Mouse (Mus musculus) stomach, embryonic 14.5 days (tissue): ENCODE data around the gene Zdhhc18. TPM values are rescaled to one million over a fixed set of nuclear protein-coding genes. Genes with fewer than 3 reads are reported as not detected.

ENCODE experiments used
- ATAC-seq: fragments of 200-750 bp; cut with Nextera tagmentation; 2 replicates; pipeline ENCODE4 v1.8.0; 2017; ENCODE audit warnings: low read depth, moderate TSS enrichment; ENCODE audit not compliant: insufficient number of reproducible peaks, insufficient read depth, low FRiP score
- H3K27ac ChIP-seq: fragments of 300-500 bp; sonication (generic); 2 replicates; pipeline ENCODE4 v1.5.1; 2014; ENCODE audit warnings: mild to moderate bottlenecking, low read length, moderate library complexity, mixed read lengths
- H3K27me3 ChIP-seq: fragments of 300-500 bp; sonication (generic); 2 replicates; pipeline ENCODE4 v1.6.1; 2014; ENCODE audit warnings: low read length, control low read depth, mixed read lengths; ENCODE audit not compliant: control insufficient read depth, insufficient read depth
- H3K36me3 ChIP-seq: fragments of 300-500 bp; sonication (generic); 2 replicates; pipeline ENCODE4 v1.6.1; 2014; ENCODE audit warnings: mild to moderate bottlenecking, control low read depth, low read length, moderate library complexity, mixed read lengths; ENCODE audit not compliant: control insufficient read depth, insufficient read depth
- H3K4me1 ChIP-seq: fragments of 300-500 bp; sonication (generic); 2 replicates; pipeline ENCODE4 v1.6.1; 2014; ENCODE audit warnings: low read length, control low read depth, mixed read lengths; ENCODE audit not compliant: control insufficient read depth, insufficient read depth
- H3K4me2 ChIP-seq: fragments of 300-500 bp; sonication (generic); replicated peaks from 2 replicates; pipeline ENCODE4 v1.6.1; 2014; ENCODE audit warnings: low read depth, low read length, control low read depth
- H3K4me3 ChIP-seq: fragments of 300-500 bp; sonication (generic); 2 replicates; pipeline ENCODE4 v1.5.1; 2014; ENCODE audit warnings: low read depth, low read length, control low read depth
- H3K9ac ChIP-seq: fragments of 300-500 bp; sonication (generic); replicated peaks from 2 replicates; pipeline ENCODE4 v1.6.1; 2014; ENCODE audit warnings: low read depth, mild to moderate bottlenecking, control low read depth, low read length, moderate library complexity, mixed read lengths
- H3K9me3 ChIP-seq: fragments of 300-500 bp; sonication (generic); 2 replicates; pipeline ENCODE4 v1.6.1; 2016; ENCODE audit warnings: low read depth, low read length, control low read depth; ENCODE audit not compliant: control insufficient read depth
- WGBS: fragments of 180-500 bp; shearing (Covaris S2); extraction: QIAGEN DNeasy Blood & Tissue Kit; methylation state at CpG from one replicate; pipeline ENCODE4 v1.1.7; 2014; 5-methylcytosine and 5-hydroxymethylcytosine counted together
- polyA plus RNA-seq: library from polyadenylated mRNA; unstranded; fragments of >200 nt; fragmentation: Nextera tagmentation; extraction: Ambion mirVana; gene quantifications from 2 replicates; pipeline ENCODE4 v1.2.1, GENCODE M21; 2014

Gene Zdhhc18
- polyA plus RNA-seq, 1 experiment from 2014 or later, result 3.2 TPM

GRCm38 (mm10) chr4:133631071-133631768, 18.7 kb downstream of the Zdhhc18 start:
- peaks cover 7% of the 10 kb centered on the region; the same call in 1 of the 2 replicates for H3K36me3 ChIP-seq
- H3K4me3 ChIP-seq, result no peak overlapping the region
- no peaks in the 10 kb centered on the region for H3K27me3 ChIP-seq
- no peak for ATAC-seq
- no peaks in the 10 kb centered on the region for H3K9me3 ChIP-seq
- H3K27ac ChIP-seq, result no peak overlapping the region
- H3K4me2 ChIP-seq, result peak overlapping the region; percentile 58; the same call in 1 of the 2 replicates
- 81% methylated on average over 14 of the region's 14 CpGs for WGBS
- H3K9ac ChIP-seq, result no peak overlapping the region
- peaks cover 12% of the 10 kb centered on the region; the same call in 1 of the 2 replicates for H3K4me1 ChIP-seq

GRCm38 (mm10) chr4:133630326-133630920, 19.5 kb downstream of the Zdhhc18 start:
- 90% methylated on average over 8 of the region's 8 CpGs for WGBS
- Histone ChIP-seq H3K4me3 (no peak overlapping the region), H3K27ac (no peak overlapping the region), H3K9ac (no peak overlapping the region), H3K9me3 (no peaks in the 10 kb centered on the region), H3K4me1 (peaks cover 12% of the 10 kb centered on the region; the same call in 1 of the 2 replicates), H3K4me2 (no peak overlapping the region), H3K36me3 (peaks cover 11% of the 10 kb centered on the region), H3K27me3 (no peaks in the 10 kb centered on the region)
- no peak for ATAC-seq

- no peaks in the 10 kb centered on the region for H3K9me3 ChIP-seq
- H3K36me3 ChIP-seq, result peaks cover 17% of the 10 kb centered on the region
- H3K9ac ChIP-seq, result no peak overlapping the region
- H3K4me3 ChIP-seq, result no peak overlapping the region
- no peaks in the 10 kb centered on the region for H3K27me3 ChIP-seq
- 80% methylated on average over 7 of the region's 7 CpGs for WGBS
- H3K27ac ChIP-seq, result no peak overlapping the region
- no peak overlapping the region for H3K4me2 ChIP-seq
- no peak for ATAC-seq
- peaks cover 12% of the 10 kb centered on the region; the same call in 1 of the 2 replicates for H3K4me1 ChIP-seq
These were observed 20.8 kb downstream of the Zdhhc18 start for GRCm38 (mm10) chr4:133629191-133629590.

DNA sequence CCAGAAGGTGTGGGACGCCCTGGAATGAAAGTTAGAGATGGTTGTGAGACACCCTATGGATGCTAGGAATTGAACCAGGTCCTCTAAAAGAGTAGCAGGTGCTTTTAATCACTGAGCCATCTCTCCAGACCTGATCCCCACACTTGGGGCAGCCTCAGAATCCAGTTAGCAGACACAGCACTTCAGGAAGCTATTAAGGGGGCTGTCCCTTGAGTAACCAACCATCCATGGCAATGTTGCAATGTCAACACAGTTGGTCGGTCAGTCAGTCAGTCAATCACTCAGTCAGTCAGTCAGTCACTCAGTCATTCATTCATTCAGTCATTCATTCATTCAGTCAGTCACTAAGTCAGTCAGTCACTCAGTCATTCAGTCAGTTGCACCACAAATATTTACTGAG, 21.4 kb downstream of the Zdhhc18 start:
- Histone ChIP-seq H3K27me3 (no peaks in the 10 kb centered on the region), H3K27ac (no peak overlapping the region), H3K4me2 (no peak overlapping the region), H3K4me3 (no peak overlapping the region), H3K9me3 (no peaks in the 10 kb centered on the region), H3K36me3 (peaks cover 17% of the 10 kb centered on the region), H3K4me1 (peaks cover 12% of the 10 kb centered on the region; the same call in 1 of the 2 replicates), H3K9ac (no peak overlapping the region)
- no peak for ATAC-seq
- 81% methylated on average over 2 of the region's 2 CpGs for WGBS

DNA sequence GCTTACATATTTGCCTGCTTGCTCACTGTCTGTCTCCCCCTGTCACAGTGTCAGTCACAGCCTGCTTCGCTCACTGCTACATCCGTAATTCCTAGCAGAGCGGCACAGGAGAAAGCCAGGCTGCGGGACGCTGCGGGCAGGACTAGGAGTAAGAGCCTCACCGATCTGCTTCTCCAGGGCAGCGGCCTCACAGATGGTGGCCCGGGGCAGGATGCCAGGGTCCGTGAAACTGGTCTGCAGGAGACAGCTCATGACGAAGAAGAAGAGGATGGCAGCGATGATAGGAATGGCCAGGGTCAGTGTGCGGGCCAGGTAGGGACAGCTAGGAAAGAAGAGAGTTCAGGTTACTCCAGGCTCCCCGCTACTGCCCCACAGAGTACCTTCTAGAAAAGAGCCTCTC, 22.9 kb downstream of the Zdhhc18 start:
- H3K4me1 ChIP-seq, result peaks cover 9% of the 10 kb centered on the region; the same call in 1 of the 2 replicates
- no peaks in the 10 kb centered on the region for H3K27me3 ChIP-seq
- H3K4me3 ChIP-seq, result no peak overlapping the region
- ATAC-seq, result no peak
- H3K36me3 ChIP-seq, result peaks cover 17% of the 10 kb centered on the region
- no peaks in the 10 kb centered on the region for H3K9me3 ChIP-seq
- no peak overlapping the region for H3K9ac ChIP-seq
- H3K4me2 ChIP-seq, result no peak overlapping the region
- 94% methylated on average over 14 of the region's 14 CpGs for WGBS
- H3K27ac ChIP-seq, result no peak overlapping the region

DNA sequence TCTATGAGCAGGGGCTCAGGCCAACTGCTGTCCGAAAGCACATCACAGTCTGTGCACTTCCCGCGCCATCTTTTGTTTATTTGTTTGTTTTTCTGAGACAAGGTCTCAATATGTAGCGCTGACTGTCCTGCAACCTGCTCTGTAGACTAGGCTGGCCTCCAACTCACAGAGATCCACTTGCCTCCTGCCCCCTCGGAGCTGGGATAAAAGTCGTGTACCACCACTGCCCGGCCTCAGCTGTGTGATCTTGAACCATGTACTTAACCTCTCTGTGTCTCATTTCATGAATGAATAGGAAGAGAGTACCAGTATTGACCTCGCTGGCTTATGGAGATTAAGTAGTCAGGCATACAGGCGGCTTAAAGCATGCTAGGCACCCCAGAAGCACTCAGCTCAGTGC, 23.3 kb downstream of the Zdhhc18 start:
- H3K9me3 ChIP-seq, result no peaks in the 10 kb centered on the region
- no peaks in the 10 kb centered on the region for H3K27me3 ChIP-seq
- peaks cover 5% of the 10 kb centered on the region; the same call in 1 of the 2 replicates for H3K4me1 ChIP-seq
- peaks cover 17% of the 10 kb centered on the region for H3K36me3 ChIP-seq
- H3K9ac ChIP-seq, result no peak overlapping the region
- WGBS, result 87% methylated on average over 9 of the region's 9 CpGs
- H3K4me2 ChIP-seq, result no peak overlapping the region
- no peak for ATAC-seq
- no peak overlapping the region for H3K4me3 ChIP-seq
- H3K27ac ChIP-seq, result no peak overlapping the region

GRCm38 (mm10) chr4:133626221-133626620, 23.7 kb downstream of the Zdhhc18 start:
- H3K9ac ChIP-seq, result no peak overlapping the region

DNA sequence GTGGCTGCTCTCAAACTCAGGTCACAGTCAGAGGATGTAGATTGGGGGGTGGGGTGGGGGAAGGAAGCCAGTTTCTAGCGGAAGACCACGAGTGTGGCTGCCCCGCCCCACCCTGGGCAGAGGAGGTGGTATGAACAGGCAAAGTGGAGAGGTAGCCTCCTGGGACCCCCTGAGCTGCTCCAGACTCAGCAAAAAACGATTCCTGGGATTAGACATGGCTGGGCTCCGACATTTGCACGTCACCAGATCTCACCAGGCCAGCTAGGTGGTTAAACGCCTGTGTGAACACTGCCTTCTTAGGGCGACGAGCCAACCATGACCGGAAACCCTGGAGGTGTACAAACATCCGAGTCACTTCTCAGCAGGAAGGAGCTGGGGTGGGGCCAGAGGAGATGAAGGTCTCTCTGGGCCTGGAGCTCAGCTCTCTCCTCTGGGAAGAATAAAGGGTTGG, 24.3 kb downstream of the Zdhhc18 start:
- H3K27ac ChIP-seq, result peak overlapping the region; percentile 2; the same call in 1 of the 2 replicates
- H3K4me1 ChIP-seq, result no peaks in the 10 kb centered on the region
- no peak overlapping the region for H3K4me2 ChIP-seq
- no peaks in the 10 kb centered on the region for H3K27me3 ChIP-seq
- no peak overlapping the region for H3K4me3 ChIP-seq
- H3K36me3 ChIP-seq, result peaks cover 17% of the 10 kb centered on the region
- no peaks in the 10 kb centered on the region for H3K9me3 ChIP-seq
- 71% methylated on average over 11 of the region's 11 CpGs for WGBS
- 0 out of 2 replicates have a peak, but pooled peaks have one; percentile 18 for ATAC-seq
- H3K9ac ChIP-seq, result no peak overlapping the region

More at GRCm38 (mm10) chr4:133626221-133626620, 23.7 kb downstream of the Zdhhc18 start:
- Histone ChIP-seq H3K9me3 (no peaks in the 10 kb centered on the region), H3K4me1 (peaks cover under 1% of the 10 kb centered on the region; the same call in 1 of the 2 replicates), H3K27ac (no peak overlapping the region), H3K27me3 (no peaks in the 10 kb centered on the region), H3K4me2 (no peak overlapping the region), H3K36me3 (peaks cover 17% of the 10 kb centered on the region), H3K4me3 (no peak overlapping the region)
- WGBS, result 62% methylated on average over 5 of the region's 5 CpGs
- ATAC-seq, result no peak
